Comparison of ENCODE assay signal across 10 mouse cellular contexts in genomic region chr6:88190310-88191023, GRCm38 (mm10). TPM values are rescaled to one million over a fixed set of nuclear protein-coding genes. Genes with fewer than 3 reads are reported as not detected.
DNase-seq lines count a peak whose midpoint lies in the region; ATAC-seq and TF ChIP-seq lines count a peak whose summit lies in the region.
"Had no signal": no experiment of that assay in that cellular context is flagged by ENCODE, and none has a peak within 500 bp of the region (broad histone marks: within the 10 kb centered on the region; RNA-seq: fewer than 3 reads in every experiment).

No protein-coding gene starts in this region.

- no peaks in the 10 kb centered on the region for H3K36me3 ChIP-seq in heart, embryonic 11.5 days (ENCODE audit: control insufficient read depth, insufficient read depth, low read length)
- no peaks in the 10 kb centered on the region for H3K36me3 ChIP-seq in forebrain, embryonic 16.5 days (ENCODE audit: control insufficient read depth, insufficient read depth)
- no peaks in the 10 kb centered on the region for H3K36me3 ChIP-seq in thymus, adult 2 months (ENCODE audit: control insufficient read depth, insufficient read depth, low read length)

- 2% methylated on average over 49 of the region's 49 CpGs for WGBS in heart, embryonic 11.5 days (ENCODE audit: insufficient replicate concordance)
- 2% methylated on average over 49 of the region's 49 CpGs for WGBS in forebrain, embryonic 16.5 days
- 86% methylated on average over 49 of the region's 49 CpGs for WGBS in thymus, adult 2 months

- peaks cover 13% of the 10 kb centered on the region for H3K4me1 ChIP-seq in heart, embryonic 11.5 days (ENCODE audit: control insufficient read depth, insufficient read depth, low read length)
- H3K4me1 ChIP-seq in forebrain, embryonic 16.5 days (replicated peaks; ENCODE audit: control insufficient read depth, insufficient read depth, low read length): peaks cover 28% of the 10 kb centered on the region
- no peaks in the 10 kb centered on the region; the same call in 1 of the 2 replicates for H3K4me1 ChIP-seq in thymus, adult 2 months (replicated peaks; ENCODE audit: control insufficient read depth, insufficient read depth, low read length)

- H3K4me2 ChIP-seq in heart, embryonic 11.5 days: peak overlapping the region; percentile 78
- H3K4me2 ChIP-seq in forebrain, embryonic 16.5 days (ENCODE audit: low read length): no peak overlapping the region; the same call in 1 of the 2 replicates

- no peak; the same call in 1 of the 2 replicates for ATAC-seq in heart, embryonic 11.5 days (replicated peaks; ENCODE audit: insufficient number of reproducible peaks, low FRiP score, low TSS enrichment)
- no peak; the same call in 1 of the 2 replicates for ATAC-seq in forebrain, embryonic 16.5 days

- no peak for TF ChIP-seq POLR2A in thymus, adult 2 months (IDR thresholded peaks at IDR 0.05; ENCODE audit: control insufficient read depth, extremely low read depth, insufficient read depth, low read length, poor library complexity)

- H3K4me3 ChIP-seq in heart, embryonic 11.5 days (ENCODE audit: low read depth, low read length): peak overlapping the region; percentile 52
- peak overlapping the region; percentile 68; the same call in 1 of the 2 replicates for H3K4me3 ChIP-seq in forebrain, embryonic 16.5 days (replicated peaks; ENCODE audit: low read length)
- no peak overlapping the region for H3K4me3 ChIP-seq in thymus, adult 2 months (ENCODE audit: control insufficient read depth, insufficient read depth, low read length)

- no peak for DNase-seq in heart, postnatal 14 days
- DNase-seq in liver: peak; percentile 28
- peak; percentile 9 for DNase-seq in naive thymus-derived CD4-positive, alpha-beta T cell, adult 2 months (ENCODE audit: low read depth)
- no peak for DNase-seq in spleen, postnatal 4 days (ENCODE audit: low spot score in 2 of 2)
- DNase-seq in thymus, postnatal 25 days: no peak
- DNase-seq in thymus, adult 2 months: no peak

- no peak for TF ChIP-seq CTCF in thymus, adult 2 months (IDR thresholded peaks at IDR 0.05; ENCODE audit: borderline replicate concordance, control insufficient read depth, extremely low read depth, insufficient read depth, low read length, poor library complexity)

- intact Hi-C loops in heart, postnatal 14 days (cut with DNase I): loop anchor here (5.0 kb wide), 2 partner anchors 132 to 297 kb away; no protein-coding TSS in a partner anchor

- no peak overlapping the region for H3K9ac ChIP-seq in heart, embryonic 11.5 days (ENCODE audit: low read depth, low read length)
- H3K9ac ChIP-seq in forebrain, embryonic 16.5 days (replicated peaks; ENCODE audit: low read depth, low read length): no peak overlapping the region

- no peaks in the 10 kb centered on the region for H3K9me3 ChIP-seq in heart, embryonic 11.5 days (replicated peaks; ENCODE audit: control insufficient read depth, low read length)
- H3K9me3 ChIP-seq in forebrain, embryonic 16.5 days (ENCODE audit: control insufficient read depth, low read length): no peaks in the 10 kb centered on the region

- H3K27me3 ChIP-seq in heart, embryonic 11.5 days (ENCODE audit: control insufficient read depth, insufficient read depth, low read length): peaks cover 79% of the 10 kb centered on the region
- H3K27me3 ChIP-seq in forebrain, embryonic 16.5 days (replicated peaks; ENCODE audit: control insufficient read depth, insufficient read depth, low read length): peaks cover 64% of the 10 kb centered on the region
- peaks cover 10% of the 10 kb centered on the region for H3K27me3 ChIP-seq in thymus, adult 2 months (ENCODE audit: control insufficient read depth, insufficient read depth, low read length)

- H3K27ac ChIP-seq in heart, embryonic 11.5 days (ENCODE audit: low read depth, low read length): no peak overlapping the region
- no peak overlapping the region for H3K27ac ChIP-seq in forebrain, embryonic 16.5 days (ENCODE audit: low read length)
- H3K27ac ChIP-seq in thymus, adult 2 months (ENCODE audit: control insufficient read depth, insufficient read depth, low read length): no peak overlapping the region

RNA-seq across cellular contexts. Expression of gene Gata2, which starts 3.2 kb away (rescaled TPM):
- polyA plus RNA-seq in heart, embryonic 11.5 days (2014; fragmentation: Nextera tagmentation; extraction: Ambion mirVana): 14.3 and 14.5 TPM in 2 replicates
- total RNA-seq in heart, postnatal 14 days (2021): 10 to 100 TPM; 21.4 to 23.7 TPM
- polyA plus RNA-seq in forebrain, embryonic 16.5 days (2015; fragmentation: Nextera tagmentation; extraction: Ambion mirVana): 1.8 TPM in 2 replicates
- polyA plus RNA-seq in thymus, adult 2 months (2012; rRNA removed): 2.1 and 3.0 TPM in 2 replicates
- total RNA-seq: CH12.LX had no signal

RNA-seq across cellular contexts. Expression of gene Dnajb8, which starts 31.6 kb away (rescaled TPM):
- not detected in 2 replicates for polyA plus RNA-seq in heart, embryonic 11.5 days (2014; fragmentation: Nextera tagmentation; extraction: Ambion mirVana)
- total RNA-seq in heart, postnatal 14 days (2021): not detected
- not detected in 2 replicates for polyA plus RNA-seq in forebrain, embryonic 16.5 days (2015; fragmentation: Nextera tagmentation; extraction: Ambion mirVana)
- not detected in 2 replicates for polyA plus RNA-seq in thymus, adult 2 months (2012; rRNA removed)
- total RNA-seq: CH12.LX had no signal
- polyA plus RNA-seq: erythroblast, embryonic 14.5 days had no signal

Comparison
In these comparisons a context has a peak if more than half of its experiments do, and no peak if none do; other contexts are left out.
1. DNase-seq: peak in liver (single experiment) and naive thymus-derived CD4-positive, alpha-beta T cell, adult 2 months (single experiment); none in heart, postnatal 14 days (0 of 2), spleen, postnatal 4 days (0 of 2), thymus, postnatal 25 days (single experiment) and thymus, adult 2 months (single experiment).